Mouse (Mus musculus) midbrain, postnatal 0 days (tissue): ENCODE measurements around the gene Rbpjl. TPM values are rescaled to one million over a fixed set of nuclear protein-coding genes. Genes with fewer than 3 reads are reported as not detected.

Source experiments
- ATAC-seq: fragments of 200-750 bp; cut with Nextera tagmentation; 2 replicates; pipeline ENCODE4 v1.8.0; 2017; ENCODE audit warnings: moderate number of reproducible peaks, mild to moderate bottlenecking, moderate TSS enrichment, moderate library complexity; ENCODE audit not compliant: low FRiP score
- DNase-seq: peaks from one replicate; pipeline ENCODE4 v3.0.0-alpha.2; 2015; ENCODE audit warnings: low spot score
- H3K27ac ChIP-seq: fragments of 300-500 bp; sonication (generic); 2 replicates; pipeline ENCODE4 v1.5.1; 2014; ENCODE audit warnings: low read depth, mild to moderate bottlenecking, low read length, mixed read lengths
- H3K27me3 ChIP-seq: fragments of 300-500 bp; sonication (generic); 2 replicates; pipeline ENCODE4 v1.6.1; 2014; ENCODE audit warnings: low read length, control low read depth, mixed read lengths; ENCODE audit not compliant: insufficient read depth
- H3K36me3 ChIP-seq: fragments of 300-500 bp; sonication (generic); 2 replicates; pipeline ENCODE4 v1.6.1; 2014; ENCODE audit warnings: low read length, control low read depth, mixed read lengths; ENCODE audit not compliant: insufficient read depth
- H3K4me1 ChIP-seq: fragments of 300-500 bp; sonication (generic); 2 replicates; pipeline ENCODE4 v1.6.1; 2014; ENCODE audit warnings: mild to moderate bottlenecking, control low read depth, antibody characterized with exemption, low read length, mixed read lengths; ENCODE audit not compliant: insufficient read depth
- H3K4me2 ChIP-seq: fragments of 300-500 bp; sonication (generic); 2 replicates; pipeline ENCODE4 v1.6.1; 2014; ENCODE audit warnings: low read depth, mild to moderate bottlenecking, low read length, mixed read lengths; ENCODE audit not compliant: poor library complexity, severe bottlenecking
- H3K4me3 ChIP-seq: fragments of 300-500 bp; sonication (generic); 2 replicates; pipeline ENCODE4 v1.5.1; 2014; ENCODE audit warnings: low read depth, mild to moderate bottlenecking, low read length, moderate library complexity
- H3K9ac ChIP-seq: fragments of 300-500 bp; sonication (generic); replicated peaks from 2 replicates; pipeline ENCODE4 v1.6.1; 2014; ENCODE audit warnings: mild to moderate bottlenecking, low read length, moderate library complexity, mixed read lengths; ENCODE audit not compliant: poor library complexity, severe bottlenecking
- H3K9me3 ChIP-seq: fragments of 300-500 bp; sonication (generic); 2 replicates; pipeline ENCODE4 v1.6.1; 2016; ENCODE audit warnings: low read length, control low read depth
- CTCF ChIP-seq: IDR thresholded peaks from 2 replicates; pipeline ENCODE4 v1.5.1; 2016; ENCODE audit warnings: antibody characterized with exemption, mild to moderate bottlenecking
- WGBS: fragments of 180-500 bp; shearing (Covaris S2); extraction: QIAGEN DNeasy Blood & Tissue Kit; methylation state at CpG from one replicate; pipeline ENCODE4 v1.1.7; 2014; 5-methylcytosine and 5-hydroxymethylcytosine counted together
- polyA plus RNA-seq: library from polyadenylated mRNA; unstranded; fragments of >200 nt; fragmentation: Nextera tagmentation; extraction: Ambion mirVana; gene quantifications from 2 replicates; pipeline ENCODE4 v1.2.1, GENCODE M21; 2015
- total RNA-seq: library from RNA; depleted of rRNA; stranded (reverse); fragments of >200 nt; gene quantifications from 2 replicates; pipeline ENCODE4 v1.2.3, GENCODE M21; 2014

Gene Rbpjl
- total and polyA plus RNA-seq, 2 experiments from 2014 or later, result 0.04 to 0.77 TPM

- peaks cover 14% of the 10 kb centered on the region; the same call in 1 of the 2 replicates for H3K27me3 ChIP-seq
- ATAC-seq, result peak; percentile 16; the same call in 1 of the 2 replicates
- DNase-seq, result no peak
- no peak overlapping the region; the same call in 1 of the 2 replicates for H3K27ac ChIP-seq
- H3K9me3 ChIP-seq, result no peaks in the 10 kb centered on the region
- H3K4me1 ChIP-seq, result peaks cover 6% of the 10 kb centered on the region; the same call in 1 of the 2 replicates
- H3K36me3 ChIP-seq, result no peaks in the 10 kb centered on the region
- TF ChIP-seq CTCF, result no peak
- WGBS, result 3% methylated on average over 29 of the region's 29 CpGs
- H3K9ac ChIP-seq, result peak overlapping the region; percentile 62
- H3K4me2 ChIP-seq, result peak overlapping the region; percentile 81
- peak overlapping the region; percentile 46 for H3K4me3 ChIP-seq
Observed at GRCm38 (mm10) chr2:164442315-164443050, 39.5 kb downstream of the Rbpjl start.

GRCm38 (mm10) chr2:164443051-164443437 is 40.1 kb downstream of the Rbpjl start:
- H3K4me1 ChIP-seq, result peaks cover 6% of the 10 kb centered on the region; the same call in 1 of the 2 replicates
- peak; percentile 76 for DNase-seq
- peaks cover 14% of the 10 kb centered on the region; the same call in 1 of the 2 replicates for H3K27me3 ChIP-seq
- H3K9me3 ChIP-seq, result no peaks in the 10 kb centered on the region
- WGBS, result 1% methylated on average over 26 of the region's 26 CpGs
- peak overlapping the region; percentile 62 for H3K9ac ChIP-seq
- TF ChIP-seq CTCF, result peak; percentile 44
- no peaks in the 10 kb centered on the region for H3K36me3 ChIP-seq
- peak overlapping the region; percentile 46 for H3K4me3 ChIP-seq
- peak overlapping the region; percentile 81 for H3K4me2 ChIP-seq
- ATAC-seq, result peak; percentile 88
- no peak overlapping the region; the same call in 1 of the 2 replicates for H3K27ac ChIP-seq

GRCm38 (mm10) chr2:164443460-164444000 is 40.6 kb downstream of the Rbpjl start, which contains the start of gene Sdc4:
TSS of gene Sdc4 (minus strand) at chr2:164443887.
- TF ChIP-seq CTCF, result no peak
- Histone ChIP-seq H3K27ac (no peak within 1 kb of the TSS; the same call in 1 of the 2 replicates), H3K4me2 (peak within 1 kb of the TSS; percentile 81), H3K4me1 (peaks cover 6% of the 10 kb centered on the region; the same call in 1 of the 2 replicates), H3K27me3 (peaks cover 14% of the 10 kb centered on the region; the same call in 1 of the 2 replicates), H3K9ac (peak within 1 kb of the TSS; percentile 62), H3K9me3 (no peaks in the 10 kb centered on the region), H3K36me3 (no peaks in the 10 kb centered on the region), H3K4me3 (peak within 1 kb of the TSS; percentile 46)
- DNase-seq, result no peak
- ATAC-seq, result no peak
- 8% methylated on average over 18 of the region's 18 CpGs for WGBS

GRCm38 (mm10) chr2:164444701-164445100 is 41.8 kb downstream of the Rbpjl start:
- WGBS, result 88% methylated on average over 2 of the region's 2 CpGs
- H3K4me1 ChIP-seq, result peaks cover 6% of the 10 kb centered on the region; the same call in 1 of the 2 replicates
- H3K36me3 ChIP-seq, result no peaks in the 10 kb centered on the region
- no peaks in the 10 kb centered on the region for H3K9me3 ChIP-seq
- peaks cover 14% of the 10 kb centered on the region; the same call in 1 of the 2 replicates for H3K27me3 ChIP-seq
- no peak overlapping the region for H3K4me3 ChIP-seq
- TF ChIP-seq CTCF, result no peak
- H3K9ac ChIP-seq, result no peak overlapping the region
- DNase-seq (no peak), ATAC-seq (no peak)
- H3K4me2 ChIP-seq, result no peak overlapping the region
- no peak overlapping the region for H3K27ac ChIP-seq

- Histone ChIP-seq H3K4me1 (peaks cover 6% of the 10 kb centered on the region; the same call in 1 of the 2 replicates), H3K9me3 (0 out of 2 replicates have a peak, but pooled peaks cover 4% of the 10 kb centered on the region), H3K27me3 (peaks cover 12% of the 10 kb centered on the region; the same call in 1 of the 2 replicates), H3K9ac (no peak overlapping the region), H3K4me2 (no peak overlapping the region), H3K4me3 (no peak overlapping the region), H3K27ac (no peak overlapping the region), H3K36me3 (no peaks in the 10 kb centered on the region)
- ATAC-seq (no peak), DNase-seq (no peak)
- no peak for TF ChIP-seq CTCF
- WGBS, result 81% methylated on average over 3 of the region's 3 CpGs
Observed at GRCm38 (mm10) chr2:164445399-164446085, 42.6 kb downstream of the Rbpjl start.
